Mouse (Mus musculus) 416B (cell line): ENCODE measurements around the gene Ggact.

Experiments
- DNase-seq: peaks from one replicate; pipeline ENCODE4 v3.0.0; 2011; ENCODE audit warnings: low read depth

Ggact gene

GRCm38 (mm10) chr14:122913657-122914056 is at the start of gene Ggact:
TSS of gene Ggact (minus strand) at chr14:122913757.
- DNase-seq: no peak

GRCm38 (mm10) chr14:122957941-122958340 is 44.4 kb upstream of the Ggact start:
- no peak for DNase-seq

DNA sequence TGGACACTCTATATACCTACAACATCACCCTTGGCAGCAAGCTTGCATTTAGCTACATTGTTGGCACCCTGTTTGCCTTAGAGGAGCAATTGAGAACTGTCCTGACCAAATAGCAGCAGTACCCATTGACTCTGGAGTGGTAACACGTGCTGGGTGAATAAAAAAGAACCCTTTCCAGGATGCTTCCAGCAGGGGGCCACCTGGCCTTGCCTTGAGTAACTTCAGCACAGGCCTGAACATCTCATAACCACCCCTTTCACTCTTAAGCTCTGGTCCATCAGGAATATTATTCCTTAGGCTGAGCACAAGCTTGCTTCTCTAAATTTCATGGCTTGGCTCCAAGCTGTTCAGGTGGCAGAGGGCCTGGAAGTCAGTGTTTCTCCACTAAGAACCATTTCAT is 39.8 kb upstream of the Ggact start:
- peak; percentile 36 for DNase-seq

DNA sequence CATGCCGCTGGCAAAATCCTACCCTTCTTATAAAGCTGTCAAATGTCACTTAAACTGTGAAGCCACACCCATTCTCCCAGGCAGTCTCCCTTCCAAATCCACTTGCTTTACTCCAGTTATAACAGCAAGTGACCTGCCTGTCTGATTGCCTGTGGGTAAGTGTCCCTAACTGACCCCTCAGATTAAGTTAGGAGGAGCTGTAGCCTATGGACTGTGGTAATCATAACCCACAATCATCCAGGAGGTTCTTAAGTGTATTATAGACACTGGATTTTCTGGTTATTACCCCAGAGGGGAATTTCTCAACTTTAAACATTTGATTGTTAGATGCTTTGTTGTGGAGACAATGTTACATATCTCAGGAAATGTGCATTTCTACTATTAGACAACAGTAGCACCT is 39.0 kb upstream of the Ggact start:
- DNase-seq: no peak

DNA sequence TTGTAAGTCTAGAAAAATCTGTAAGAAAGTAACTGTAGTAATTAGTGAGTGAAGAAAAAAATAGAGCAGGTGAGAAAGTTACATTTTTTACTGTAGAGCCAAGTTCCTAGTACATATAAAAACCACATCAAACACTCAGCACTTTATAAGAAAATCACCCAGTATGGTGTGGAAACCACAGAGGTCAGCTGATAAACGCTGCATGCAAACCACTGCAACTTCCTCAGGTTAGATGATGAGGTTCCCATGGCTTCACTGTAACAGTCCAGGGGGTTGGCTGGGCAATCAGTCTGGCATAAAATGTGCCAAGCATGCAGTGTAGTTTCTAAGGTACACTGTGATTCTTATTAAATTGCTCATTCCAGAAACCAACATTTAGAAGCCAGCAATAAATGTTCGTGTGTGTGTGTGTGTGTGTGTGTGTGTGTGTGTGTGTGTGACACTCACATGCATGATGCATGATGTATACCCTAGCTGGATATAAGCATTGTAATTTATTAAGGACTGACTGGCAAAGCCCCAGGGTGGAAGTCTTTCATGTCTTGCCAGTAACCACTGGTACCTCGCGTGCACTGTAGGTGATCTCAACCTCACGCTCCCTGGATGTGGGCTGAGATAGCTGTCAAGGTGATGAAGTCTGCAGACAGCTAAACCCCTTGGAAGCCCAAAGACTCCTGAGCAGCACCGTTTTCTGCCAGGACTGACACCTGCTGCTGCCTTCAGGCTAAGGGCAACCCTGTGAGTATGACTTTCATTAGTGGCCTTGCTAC is 38.3 kb upstream of the Ggact start:
- DNase-seq: peak; percentile 50

DNA sequence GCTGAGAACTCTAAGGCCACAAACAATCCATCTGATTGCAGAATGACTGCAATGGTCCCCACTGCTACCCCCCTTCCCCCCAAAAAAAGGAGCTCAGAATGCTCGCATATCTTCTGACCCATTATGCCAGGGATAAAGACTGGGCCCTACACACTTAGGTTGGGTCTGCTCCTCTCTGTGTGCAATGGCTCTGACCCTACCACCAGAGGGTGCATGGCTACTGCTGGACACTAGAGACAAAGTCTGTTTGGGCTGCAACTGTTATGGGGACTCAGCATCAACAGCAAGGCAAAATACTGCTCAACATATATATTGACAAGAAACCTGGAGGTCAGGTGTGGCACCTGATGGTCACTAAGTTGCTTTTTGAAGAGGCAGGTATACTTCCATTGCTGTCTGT is 37.4 kb upstream of the Ggact start:
- DNase-seq: peak; percentile 0

DNA sequence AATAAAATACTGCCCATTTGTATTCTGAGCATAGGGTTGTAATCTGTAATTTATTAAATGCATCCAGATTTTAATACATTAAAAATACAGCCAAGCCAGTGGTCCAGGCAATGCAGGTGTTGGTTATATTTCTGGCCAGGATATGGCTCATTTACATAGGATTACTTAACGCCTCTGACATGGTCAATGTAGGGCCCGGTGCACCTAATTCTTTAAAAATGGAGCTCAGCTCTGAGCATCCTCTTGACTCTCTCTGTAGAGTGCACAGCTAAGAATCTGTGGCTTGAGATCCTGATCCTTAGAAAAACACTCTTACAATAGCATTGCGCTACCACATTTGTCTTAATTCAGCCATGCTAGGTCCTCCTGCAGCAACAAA is 29.9 kb upstream of the Ggact start:
- DNase-seq: no peak

- DNase-seq: no peak
These were observed 29.4 kb upstream of the Ggact start for GRCm38 (mm10) chr14:122942757-122943474.

GRCm38 (mm10) chr14:122936460-122936859 is 22.9 kb upstream of the Ggact start:
- DNase-seq: no peak

DNA sequence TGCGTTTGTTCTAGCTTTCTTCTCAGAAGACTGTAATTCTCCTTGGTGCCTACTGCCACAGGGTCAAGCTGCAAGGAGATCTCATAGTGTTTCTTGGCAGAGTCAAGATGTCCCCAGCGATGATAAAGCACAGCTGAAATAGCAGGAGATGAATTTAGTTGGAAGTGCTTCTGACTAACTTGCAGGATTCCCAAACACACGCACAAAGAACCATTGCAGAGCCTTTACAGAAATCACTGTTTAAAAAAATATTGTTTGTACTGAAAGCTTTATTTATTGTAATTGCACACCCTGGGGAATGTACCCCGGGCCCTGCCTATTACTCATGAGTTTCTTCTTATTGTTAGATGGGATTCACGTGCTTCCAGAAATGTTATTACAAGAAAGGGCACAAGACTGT is 6.5 kb upstream of the Ggact start:
- no peak for DNase-seq

- no peak for DNase-seq
These were observed 4.1 kb upstream of the Ggact start for GRCm38 (mm10) chr14:122917676-122918075.

GRCm38 (mm10) chr14:122912812-122913498 is 602 bp downstream of the Ggact start:
- DNase-seq: no peak

DNA sequence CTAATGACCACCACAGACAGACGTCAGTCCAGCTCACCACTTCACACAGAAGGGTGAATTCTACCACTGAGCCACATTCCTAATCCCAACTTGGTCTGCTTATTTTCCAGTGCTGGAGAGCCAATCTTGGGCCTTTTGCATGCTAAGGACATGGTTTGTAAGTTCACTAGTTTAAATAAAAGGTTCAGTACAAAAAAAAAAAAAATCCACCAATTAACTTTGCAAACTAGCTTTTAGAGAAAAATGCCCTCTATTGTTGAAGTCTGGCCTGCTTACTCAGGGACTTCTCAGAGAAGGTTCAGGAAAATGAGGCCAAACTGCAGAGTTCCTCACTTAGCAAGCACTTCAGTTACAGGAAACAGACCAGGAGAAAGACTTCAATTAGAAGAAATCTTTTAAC is 1.4 kb downstream of the Ggact start:
- DNase-seq: no peak

- DNase-seq: no peak
These were observed 2.3 kb downstream of the Ggact start for GRCm38 (mm10) chr14:122911265-122911664.

DNA sequence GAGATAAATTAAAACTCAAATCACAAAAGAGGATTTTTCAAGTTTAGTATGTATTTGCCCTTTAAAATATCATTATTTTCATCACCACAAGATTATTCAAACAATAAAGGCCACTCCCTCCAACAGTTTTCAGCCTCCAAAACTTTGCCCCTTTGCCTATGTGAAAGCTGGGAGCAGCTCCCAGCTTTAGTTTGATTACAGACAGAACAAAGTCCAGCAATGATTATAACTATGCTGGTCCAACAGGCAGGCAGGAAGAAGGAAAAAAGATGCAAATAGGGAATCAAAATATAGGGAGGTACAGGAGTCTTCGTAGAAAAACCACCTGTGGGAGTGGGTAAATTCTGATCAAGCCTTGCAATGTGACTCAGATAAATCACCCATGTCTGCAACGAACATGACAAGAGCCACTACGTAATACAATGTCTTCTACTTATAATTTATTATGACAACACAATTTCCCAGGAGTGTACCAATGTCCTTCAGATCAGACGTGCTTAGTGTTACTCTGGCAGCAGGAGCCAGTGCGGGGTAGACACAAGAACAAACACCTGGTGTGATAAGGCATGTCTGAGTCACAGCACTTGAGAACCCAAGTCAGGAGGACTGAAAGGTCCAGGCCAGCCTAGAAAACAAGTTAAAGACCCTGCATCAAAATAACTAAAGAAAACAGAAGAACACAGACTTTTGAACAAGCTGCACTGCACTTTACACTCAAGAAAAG is 4.0 kb downstream of the Ggact start:
- no peak for DNase-seq

- no peak for DNase-seq
These were observed 5.5 kb downstream of the Ggact start for GRCm38 (mm10) chr14:122908075-122908474.

- no peak for DNase-seq
These were observed 8.6 kb downstream of the Ggact start for GRCm38 (mm10) chr14:122905007-122905406.

DNA sequence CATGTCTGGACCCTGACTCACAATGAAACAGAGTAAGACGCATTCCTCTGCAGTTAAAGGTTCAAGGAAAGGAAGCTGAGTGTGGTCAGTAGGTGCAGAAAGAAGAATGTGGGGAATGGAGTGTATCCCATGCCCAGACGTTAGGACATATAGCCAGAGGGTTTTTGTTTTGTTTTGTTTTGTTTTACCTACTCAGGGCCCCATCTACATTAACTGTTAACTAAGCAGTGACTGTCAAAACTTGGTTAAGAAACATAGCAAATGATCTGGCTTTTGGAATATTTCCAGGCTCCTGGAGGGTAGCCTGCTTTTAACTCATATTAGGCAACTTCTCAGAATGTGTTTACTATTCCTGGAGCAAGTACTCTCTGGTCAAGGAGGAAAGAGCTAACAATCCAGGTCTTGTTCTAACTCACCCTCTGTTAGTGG is 9.6 kb downstream of the Ggact start:
- no peak for DNase-seq

DNA sequence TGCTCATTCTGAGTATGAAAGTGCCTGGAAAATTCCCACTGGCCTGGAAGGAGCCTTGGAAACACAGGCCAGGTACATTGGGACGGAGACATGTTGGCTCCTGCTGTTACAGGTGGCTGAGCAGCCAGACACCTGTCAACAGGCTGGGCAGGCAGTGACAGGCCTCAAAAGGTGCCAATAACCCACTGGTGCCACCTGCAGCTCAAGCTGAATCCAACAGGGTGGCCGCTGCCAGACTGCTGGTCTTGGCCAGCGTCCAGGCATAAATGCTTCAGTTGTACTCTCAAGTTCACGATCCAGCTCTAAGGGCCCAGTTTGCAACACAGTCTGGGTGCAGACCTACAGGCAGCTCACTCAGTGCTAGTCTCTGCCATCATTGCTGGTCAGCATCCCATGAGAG is 10.7 kb downstream of the Ggact start:
- no peak for DNase-seq

DNA sequence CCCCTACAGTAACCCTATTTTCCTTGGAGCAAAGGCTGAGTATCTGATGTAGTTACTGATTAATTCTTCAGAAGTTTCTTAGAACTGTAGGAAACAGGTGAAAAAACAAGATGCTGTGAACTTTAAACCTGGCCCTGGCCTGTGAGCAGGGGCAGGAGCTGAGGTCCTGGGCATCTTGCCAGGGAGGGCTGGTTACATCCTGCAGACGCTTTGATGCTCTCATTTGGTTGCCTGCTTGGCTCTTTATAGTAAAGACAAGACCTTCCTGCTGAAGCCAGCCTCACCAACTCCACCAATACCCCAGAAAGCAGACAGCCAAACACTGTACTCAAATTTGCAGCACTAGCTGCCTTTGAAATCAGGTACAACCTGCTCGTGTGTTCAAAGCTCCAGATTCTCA is 11.4 kb downstream of the Ggact start:
- DNase-seq: peak; percentile 21

GRCm38 (mm10) chr14:122901715-122902114 is 11.8 kb downstream of the Ggact start:
- DNase-seq: no peak

GRCm38 (mm10) chr14:122901177-122901576 is 12.4 kb downstream of the Ggact start:
- DNase-seq: no peak
